Mouse (Mus musculus): ENCODE results near the gene Npff.

DNA sequence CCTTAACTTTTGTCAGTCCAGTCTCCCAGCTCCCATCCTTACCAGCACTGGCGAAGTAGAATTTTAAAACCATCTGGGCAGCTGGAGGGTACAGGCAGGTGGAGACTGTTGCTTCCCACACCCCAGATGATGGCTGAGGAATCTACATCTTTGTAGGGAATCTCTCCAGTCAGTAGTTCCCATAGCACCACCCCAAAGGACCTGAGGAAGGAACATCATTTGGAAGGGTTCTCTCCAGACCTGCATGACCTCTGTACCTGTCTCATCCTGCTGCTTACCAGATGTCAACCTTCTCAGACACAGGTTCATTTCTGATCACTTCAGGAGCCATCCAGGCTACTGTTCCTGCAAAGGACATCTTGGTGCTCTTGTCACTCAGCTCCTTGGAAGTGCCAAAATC lies 21.3 kb downstream of the Npff start, which contains the start of gene Gm10337:
- TF ChIP-seq USF1 (IDR thresholded peaks at IDR 0.05; ENCODE audit: low read depth, low read length) (no peak), POLR2A (IDR thresholded peaks at IDR 0.05; ENCODE audit: control insufficient read depth in 1 of 2, insufficient read depth in 1 of 2, low read depth in 1 of 2, low read length in 2 of 2, poor library complexity in 1 of 2) (no peak), JUND (IDR thresholded peaks at IDR 0.05; ENCODE audit: low read depth, low read length) (no peak)

Measured in MEL (cell line).